Mouse (Mus musculus): Measurements from ENCODE around the gene Rora.

DNA sequence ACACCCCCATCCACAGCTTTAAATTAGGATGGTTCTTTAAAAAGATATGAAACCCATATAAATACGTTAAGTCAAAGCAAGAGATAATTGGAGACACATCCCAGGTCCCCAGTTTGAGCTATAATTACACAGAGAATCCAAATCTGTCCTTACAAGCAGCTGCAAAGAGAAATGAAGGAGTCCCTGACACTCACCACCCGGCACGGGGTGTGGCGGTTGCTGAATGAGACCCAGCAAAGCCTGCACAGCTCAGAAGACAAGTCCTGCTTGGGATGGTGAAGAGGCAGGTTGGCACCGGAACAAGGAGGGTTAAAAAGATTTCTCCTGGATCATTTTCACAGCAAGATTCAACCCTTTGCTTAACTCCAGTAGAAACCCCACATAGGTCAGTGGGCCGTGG, 272.8 kb downstream of the Rora start:
- TF ChIP-seq CTCF (IDR thresholded peaks at IDR 0.05; ENCODE audit: control insufficient read depth, insufficient read depth, insufficient read length) = no peak
- TF ChIP-seq MAX (IDR thresholded peaks at IDR 0.05) = no peak
- no peak for TF ChIP-seq USF1 (IDR thresholded peaks at IDR 0.05; ENCODE audit: low read depth)
- no peak for TF ChIP-seq CEBPB (IDR thresholded peaks at IDR 0.05; ENCODE audit: low read depth)
